Mouse (Mus musculus) heart, postnatal 4 days (tissue): ENCODE measurements at regions not wholly inside any gene's neighbourhood (a gene's known extent, or its start where the extent isn't known, plus 50 kb on each side); places are given as distances from the start of the nearest gene placed in this dataset.

ENCODE experiments used
- DNase-seq: peaks from one replicate; pipeline ENCODE4 v3.0.0; 2021

DNA sequence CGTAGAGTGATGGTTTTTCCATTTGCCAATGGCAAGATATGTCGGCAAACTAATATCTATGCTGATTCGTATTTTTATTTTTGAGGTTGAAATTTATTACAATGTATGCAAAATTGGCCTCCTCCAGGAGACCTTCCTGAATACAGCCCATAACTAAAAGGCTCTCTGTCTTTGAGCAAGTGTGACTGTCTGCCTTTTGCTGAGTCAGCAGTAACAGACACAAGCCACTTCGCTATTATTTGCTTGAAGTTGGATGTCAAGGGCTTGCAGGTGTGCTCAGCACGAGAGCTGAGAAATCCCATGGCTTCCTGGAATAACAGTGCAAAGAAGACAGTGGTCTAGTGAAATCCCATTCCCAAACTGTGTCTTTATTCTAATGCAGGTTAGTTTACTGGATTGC, 56.9 kb downstream of the Dmrt2 start:
- no peak for DNase-seq

DNA sequence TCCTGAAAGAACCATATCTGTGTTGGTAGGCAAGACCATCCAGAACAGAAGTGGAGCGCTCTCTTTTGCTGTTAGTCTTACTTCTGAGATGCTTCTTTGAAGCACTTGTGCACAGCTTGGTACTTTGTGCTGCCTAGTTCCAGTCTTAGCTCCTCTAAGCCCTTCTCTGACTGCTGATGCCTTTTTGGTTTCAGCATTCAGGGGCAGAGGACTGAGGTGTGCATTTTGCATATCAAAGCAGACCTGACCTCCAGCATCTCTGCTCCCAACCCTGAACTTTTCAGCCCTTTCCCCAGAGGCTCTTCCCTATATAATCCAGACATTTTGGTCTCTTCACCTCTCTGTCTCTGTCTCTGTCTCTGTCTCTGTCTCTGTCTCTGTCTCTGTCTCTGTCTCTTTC, 57.4 kb downstream of the Dmrt2 start:
- DNase-seq = no peak

DNA sequence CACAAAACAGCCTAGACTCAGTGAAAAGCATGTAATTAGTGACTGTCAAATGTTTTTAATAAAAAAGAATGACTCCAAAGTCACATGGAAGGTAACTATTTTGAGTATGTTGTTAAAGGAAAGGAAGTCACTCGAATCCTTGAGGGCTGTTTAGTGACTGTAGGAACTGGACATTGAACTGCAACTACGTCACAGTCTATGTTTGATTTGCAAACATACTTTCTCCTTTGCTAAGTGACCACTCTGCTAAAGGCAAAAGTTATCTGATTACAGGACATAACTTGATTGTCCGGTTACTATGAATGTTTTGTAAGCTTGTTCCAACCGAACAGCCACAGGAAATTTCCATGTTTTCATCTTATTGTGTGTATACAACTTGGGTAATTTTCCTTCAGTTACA, 106.2 kb downstream of the Dmrt2 start:
- DNase-seq = no peak

DNA sequence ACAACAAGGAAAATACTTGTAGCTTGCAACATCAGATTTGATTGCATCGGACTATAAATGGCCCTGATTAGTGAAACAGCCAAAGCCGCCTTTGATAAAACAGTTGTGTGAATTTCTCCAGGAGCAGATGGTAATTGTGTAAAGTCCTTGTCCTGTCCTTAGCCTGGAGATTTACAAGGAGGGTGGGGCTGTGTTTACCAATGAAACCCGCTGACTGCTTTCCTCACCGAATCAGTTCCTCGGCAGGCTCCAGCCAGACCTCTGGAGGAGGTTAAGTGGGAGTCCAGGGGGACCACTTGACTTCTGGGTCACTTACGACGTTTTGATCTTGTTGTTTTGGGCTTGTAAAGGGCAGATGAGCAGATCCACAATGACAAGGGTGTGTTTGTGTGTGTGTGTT, 107.1 kb downstream of the Dmrt2 start:
- no peak for DNase-seq

DNA sequence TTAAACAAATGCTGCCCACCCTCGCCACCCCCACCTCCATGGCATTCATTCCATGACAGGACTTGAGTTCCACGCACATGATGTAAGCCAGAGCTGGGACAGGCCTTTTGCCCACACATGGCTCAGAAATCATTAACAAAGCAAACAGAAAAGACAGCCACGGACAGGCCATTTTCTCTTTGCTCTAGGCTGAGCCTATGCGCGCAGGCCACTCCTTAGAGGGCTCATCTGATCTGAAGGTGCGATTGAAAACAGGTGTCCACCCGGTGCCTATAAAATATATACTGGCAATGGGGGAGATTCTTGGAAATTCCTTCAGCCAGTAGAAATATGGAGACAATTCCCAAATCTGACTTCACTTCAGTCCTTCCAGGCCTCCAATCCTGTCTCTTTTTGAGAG, 109.1 kb downstream of the Dmrt2 start:
- no peak for DNase-seq

DNA sequence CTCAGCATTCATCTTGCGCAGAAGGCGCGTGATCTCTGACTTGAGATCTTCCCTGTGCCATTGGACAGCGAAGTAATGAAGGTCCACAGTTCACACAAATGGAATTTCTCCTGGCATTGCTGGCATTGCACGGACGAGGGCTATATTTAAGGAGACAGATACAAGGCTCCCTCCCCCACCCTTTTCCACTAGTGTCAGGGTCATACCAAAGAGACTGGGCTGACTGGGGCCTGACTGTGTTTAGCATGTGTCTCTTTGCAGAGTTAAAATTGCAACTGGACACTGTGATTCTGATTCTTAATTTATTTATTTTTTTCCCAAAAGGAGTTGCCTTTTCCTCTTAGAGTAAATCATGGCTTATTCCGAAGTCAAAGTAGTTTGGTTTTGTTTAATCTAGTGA, 130.5 kb downstream of the Dmrt2 start:
- DNase-seq = peak; percentile 10

DNA sequence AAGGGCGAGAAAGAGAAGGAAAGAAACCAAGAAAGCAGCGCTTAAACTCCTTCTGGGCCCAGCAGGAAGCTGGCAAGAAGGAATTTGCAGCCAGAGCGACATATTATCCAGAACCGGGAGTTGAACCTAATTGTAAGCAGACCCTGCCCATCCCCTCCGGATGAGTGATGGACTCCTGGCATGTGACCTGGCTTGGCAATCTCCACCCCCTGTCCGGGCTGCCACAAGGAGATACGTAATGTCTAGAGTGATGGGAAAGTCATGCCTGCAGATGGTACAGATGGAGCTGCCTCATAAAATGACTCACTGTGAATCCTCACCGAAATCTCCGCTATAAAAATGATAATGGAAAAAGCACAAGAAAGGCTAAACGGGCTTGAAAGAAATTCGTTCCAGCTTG, 133.1 kb downstream of the Dmrt2 start:
- no peak for DNase-seq

DNA sequence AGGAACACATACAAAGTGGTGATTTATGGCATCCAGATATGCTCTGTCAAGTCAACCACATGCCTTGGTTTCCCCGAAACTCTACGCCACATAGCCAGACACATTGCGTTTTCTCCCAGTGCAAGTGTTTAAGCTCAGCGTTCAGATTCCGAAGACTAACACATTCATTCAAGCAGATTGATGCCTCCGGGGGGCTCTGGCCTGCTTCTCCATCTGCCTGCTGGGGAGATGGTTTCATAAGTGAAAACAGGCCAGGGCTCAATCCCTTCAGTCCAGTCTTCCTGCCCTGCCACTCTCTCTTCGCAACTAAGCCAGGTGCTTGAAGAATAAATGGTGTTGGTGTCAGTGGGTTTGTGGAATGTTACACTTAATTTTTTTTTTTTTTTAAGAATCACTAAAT, 141.4 kb downstream of the Dmrt2 start:
- no peak for DNase-seq

DNA sequence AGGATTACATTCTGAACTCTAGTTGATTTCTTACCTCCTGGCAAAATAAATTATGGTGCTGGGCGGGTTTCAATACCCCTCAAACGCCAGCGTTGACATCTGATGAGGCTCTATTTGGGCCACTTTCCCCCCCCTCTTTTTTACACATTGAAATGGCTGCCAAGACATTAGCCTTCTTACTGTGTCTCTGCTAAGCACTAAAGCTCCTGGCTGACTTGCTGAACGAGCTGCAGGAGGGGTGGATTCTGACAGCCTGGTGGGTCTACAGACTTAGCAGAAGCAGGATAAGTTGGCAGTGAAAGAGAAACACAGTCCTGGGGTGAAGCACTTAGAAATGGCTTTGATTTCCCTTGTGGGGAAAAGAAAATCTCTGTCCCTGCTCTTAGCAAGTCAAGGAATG, 172.9 kb downstream of the Dmrt2 start:
- DNase-seq = no peak

DNA sequence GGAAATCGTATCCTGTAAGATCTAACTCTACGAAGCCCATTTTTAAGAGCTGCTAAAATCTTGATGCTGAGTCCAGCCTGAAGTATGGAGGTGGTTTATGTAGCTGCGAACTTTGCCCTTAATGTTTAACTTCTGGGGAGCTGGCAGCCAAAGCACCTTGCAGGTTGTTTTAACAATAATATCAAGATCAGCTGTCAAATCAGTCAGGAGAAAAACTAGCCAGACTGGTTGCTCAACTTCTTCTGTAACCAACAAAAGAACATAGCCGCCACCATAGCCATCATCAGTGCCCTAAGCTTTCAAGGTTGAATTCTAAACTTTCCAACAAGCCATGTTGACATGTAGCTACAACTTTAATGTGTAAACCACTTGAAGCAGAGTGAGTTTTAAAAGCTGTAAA, 184.1 kb downstream of the Dmrt2 start:
- DNase-seq = no peak

DNA sequence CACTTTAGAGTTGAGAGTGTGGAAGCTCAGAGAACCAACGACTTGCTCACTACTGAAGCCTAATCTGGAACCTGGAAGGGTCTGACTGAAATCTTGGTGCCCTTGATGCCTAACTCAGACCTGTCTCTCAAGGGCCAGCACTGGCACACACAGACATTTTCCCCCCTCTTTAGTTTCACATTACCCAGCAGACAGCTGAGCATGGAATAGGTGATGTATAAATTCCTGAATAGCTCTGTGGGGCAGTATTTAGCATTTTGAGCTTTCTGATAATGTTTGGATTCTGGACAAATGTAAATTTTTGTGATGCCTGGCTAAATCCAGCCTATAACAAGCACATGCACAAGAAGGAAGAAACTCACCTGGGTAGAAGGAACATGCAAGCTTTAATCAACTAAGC, 191.1 kb downstream of the Dmrt2 start:
- no peak for DNase-seq

DNA sequence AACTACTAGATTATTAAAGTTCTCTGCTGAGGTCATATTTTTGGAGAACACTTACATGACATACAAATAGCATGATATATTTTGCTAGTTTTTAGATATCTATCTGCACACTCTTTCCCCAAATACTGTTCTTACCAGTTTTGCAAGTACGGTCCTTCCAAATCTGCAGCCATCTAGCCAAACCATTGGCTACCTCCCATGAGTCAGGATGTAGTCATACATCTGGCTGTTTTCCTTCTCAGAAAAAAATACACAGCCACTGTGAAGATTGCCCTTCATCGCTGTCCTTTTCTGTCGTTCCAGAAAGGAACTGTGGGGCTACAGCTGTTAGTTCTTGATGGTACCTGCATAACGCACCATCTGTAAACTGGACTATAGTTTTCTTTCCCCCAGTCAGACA, 234.5 kb downstream of the Dmrt2 start:
- no peak for DNase-seq

DNA sequence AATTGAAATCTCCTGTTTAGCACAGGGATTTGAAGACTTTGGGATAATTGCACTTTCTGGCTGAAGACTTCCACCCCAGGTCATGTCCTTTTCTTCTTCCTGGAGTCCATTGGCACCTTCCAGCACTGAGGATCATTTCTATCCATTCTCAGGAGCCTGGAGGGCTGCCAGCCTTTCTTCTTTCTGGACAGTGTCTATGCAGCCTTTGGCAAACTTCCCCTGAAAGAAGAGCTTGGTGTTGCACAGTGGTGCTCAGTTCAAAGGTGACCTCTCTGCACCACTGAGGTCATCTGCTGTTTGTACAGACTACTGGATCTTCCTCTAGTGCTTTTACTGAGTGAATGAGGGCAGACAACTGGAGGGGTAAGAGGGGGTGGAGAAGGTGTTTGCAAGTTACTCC, 249.8 kb downstream of the Dmrt2 start:
- DNase-seq = no peak

DNA sequence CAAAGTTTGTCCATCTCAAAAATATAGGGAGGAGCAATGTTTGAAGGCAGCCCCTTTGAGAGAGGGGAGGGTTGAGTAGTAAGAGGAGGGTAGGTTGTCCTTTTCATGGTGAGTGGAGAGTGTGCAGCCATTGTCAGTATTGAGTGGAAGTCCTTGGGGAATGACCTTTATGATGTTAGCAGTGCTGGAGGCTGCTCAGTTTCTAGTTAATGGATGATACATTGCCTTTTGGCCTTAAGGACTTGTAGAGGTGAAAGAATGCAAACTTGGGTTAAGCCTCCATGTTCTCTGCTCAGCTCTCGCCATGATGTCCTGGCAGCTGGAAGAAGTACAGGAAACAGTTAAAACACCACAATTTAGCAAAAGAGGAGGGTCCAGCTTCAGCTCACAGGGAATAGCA, 250.6 kb downstream of the Dmrt2 start:
- no peak for DNase-seq

DNA sequence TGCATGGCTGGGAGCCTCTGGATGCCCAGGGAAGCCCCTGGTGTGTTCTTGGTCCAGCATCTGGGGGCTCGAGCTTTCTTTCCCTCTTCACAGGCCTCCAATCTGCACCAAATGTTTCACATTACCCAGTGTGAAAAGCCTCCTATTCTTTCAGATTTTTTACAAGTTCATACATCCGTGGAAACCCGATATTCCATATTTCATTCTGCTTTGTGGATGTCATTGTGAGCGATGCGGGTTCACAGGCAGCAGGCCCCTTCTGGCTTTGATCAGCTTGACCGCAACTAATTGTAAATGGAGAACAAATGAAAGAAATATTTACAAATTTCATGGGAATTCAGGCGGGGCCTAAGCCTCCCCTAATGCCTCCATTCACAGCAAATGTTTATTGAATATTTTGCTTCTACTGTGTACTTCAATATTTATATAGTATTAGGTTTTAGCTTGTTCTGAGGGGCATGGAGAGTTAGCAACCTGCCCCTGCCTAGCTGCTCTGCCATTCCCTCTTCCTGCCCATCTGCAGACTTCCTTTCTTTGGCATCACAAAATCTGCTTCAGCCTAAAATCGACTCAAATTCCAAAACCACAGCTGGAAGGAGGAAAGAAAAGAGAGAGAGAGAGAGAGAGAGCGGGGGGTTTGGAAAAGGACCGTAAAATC, 251.6 kb downstream of the Dmrt2 start:
- no peak for DNase-seq

DNA sequence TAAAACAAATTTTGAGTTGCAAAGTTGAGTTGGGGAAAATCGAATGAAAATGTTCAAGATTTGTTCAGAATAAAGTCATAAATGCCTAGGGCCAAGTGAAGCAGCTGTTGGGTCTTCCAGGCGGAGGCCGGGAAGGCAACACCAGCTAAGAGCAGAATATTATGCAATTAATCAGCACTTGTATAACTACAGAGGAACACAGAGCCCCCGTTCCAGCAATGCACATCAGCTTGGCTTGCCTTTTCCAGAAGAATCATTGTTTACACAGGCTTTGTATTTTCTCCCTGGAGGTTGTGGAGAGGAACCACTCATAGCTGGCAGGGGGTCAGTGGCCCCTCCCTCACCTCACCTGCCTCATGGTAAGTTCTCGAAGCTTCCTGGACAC, 252.2 kb downstream of the Dmrt2 start:
- no peak for DNase-seq

DNA sequence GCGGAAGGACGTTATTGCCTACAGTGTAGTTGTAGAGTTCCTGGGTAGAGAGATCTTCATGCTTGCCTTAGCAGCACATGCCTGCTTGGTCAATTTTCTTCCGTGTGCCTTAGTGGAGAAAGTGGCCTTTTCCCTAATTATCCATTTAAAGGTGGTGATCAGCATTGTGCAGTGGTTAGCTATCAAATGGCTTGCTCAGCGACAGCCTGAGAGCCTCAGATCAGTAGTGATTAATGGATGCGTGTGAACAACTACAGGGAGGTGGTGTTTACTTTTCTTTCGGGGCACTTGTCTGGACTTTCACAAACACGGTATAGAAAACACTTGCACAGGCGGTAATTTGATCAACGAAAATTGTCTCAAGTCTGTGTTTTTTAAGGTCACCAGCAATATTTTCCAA, 255.0 kb downstream of the Dmrt2 start:
- DNase-seq = no peak

DNA sequence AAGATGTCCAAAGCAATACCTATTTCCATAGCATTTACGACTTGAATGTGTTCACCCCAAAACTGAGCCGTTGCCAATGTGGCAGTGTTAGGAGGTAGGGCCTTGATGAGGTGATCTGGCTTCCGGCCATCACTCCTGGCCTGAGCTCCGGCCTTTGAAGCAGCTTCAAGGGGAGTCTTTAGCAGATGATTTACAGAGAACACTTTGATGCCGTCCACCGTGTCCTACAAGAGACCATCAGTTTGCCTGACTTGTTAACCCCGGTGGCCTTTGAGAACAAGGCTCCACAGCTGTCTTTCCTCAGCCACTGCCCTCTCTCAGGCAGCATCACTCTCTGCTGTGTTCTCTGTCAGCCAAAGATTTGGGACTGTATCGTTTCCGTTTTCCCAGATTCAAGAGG, 265.1 kb downstream of the Dmrt2 start:
- no peak for DNase-seq

DNA sequence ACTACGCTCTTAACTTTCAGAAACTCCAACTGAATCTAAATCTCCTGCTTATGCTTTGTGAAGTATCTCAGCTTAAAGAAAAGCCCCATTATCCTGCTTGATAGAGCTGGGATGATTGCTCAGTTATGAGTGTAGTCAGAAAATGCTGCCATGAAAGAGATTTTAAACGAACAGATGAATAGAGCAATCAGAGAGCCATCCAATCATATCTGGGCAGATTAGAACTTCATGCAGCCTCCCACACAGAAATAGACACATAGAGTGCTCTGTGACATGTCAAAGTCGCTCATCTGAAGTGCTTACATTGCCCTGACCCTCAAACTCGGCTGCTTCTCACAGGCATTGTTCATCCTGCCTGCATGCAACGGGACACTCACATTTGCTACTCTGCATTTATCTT, 299.0 kb downstream of the Dmrt2 start:
- no peak for DNase-seq

DNA sequence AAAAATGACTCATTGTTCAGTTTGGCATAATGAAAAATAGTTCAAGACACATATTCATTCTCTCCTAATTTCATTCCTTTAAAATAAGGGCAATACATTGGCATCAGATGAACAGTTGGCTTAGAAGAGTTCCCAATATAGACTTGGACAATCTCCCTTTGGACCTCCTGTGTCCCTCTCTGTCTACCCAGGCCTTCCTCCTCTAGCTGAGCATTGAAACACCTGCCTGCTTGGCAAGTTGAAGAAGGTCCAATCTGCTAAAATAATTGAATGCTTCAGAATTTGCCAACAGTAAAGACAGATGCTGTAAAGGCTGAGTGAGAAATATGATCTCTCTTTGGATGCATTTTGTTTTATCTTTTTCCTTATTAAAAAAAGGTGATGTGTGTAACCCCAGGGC, 303.0 kb downstream of the Dmrt2 start:
- no peak for DNase-seq

DNA sequence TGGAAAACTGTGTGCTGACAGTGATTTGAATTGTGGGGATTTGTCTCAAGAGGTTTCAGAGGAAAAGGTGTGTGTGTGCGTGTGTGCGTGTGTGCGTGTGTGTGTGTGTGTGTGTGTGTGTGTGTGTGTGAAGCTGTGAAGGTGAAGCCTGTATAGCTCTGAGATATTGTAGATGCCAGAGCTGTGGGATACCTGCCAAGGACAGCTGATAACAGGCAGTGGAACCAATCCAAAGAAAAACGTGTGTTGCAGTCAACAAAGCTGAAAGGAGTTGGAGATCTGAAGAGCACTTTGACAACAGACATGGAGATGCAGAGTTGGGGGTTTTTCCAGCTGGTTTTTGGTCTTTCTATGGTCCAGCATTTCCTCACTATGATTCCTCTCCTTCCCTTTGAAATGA, 308.1 kb downstream of the Dmrt2 start:
- DNase-seq = peak; percentile 47

DNA sequence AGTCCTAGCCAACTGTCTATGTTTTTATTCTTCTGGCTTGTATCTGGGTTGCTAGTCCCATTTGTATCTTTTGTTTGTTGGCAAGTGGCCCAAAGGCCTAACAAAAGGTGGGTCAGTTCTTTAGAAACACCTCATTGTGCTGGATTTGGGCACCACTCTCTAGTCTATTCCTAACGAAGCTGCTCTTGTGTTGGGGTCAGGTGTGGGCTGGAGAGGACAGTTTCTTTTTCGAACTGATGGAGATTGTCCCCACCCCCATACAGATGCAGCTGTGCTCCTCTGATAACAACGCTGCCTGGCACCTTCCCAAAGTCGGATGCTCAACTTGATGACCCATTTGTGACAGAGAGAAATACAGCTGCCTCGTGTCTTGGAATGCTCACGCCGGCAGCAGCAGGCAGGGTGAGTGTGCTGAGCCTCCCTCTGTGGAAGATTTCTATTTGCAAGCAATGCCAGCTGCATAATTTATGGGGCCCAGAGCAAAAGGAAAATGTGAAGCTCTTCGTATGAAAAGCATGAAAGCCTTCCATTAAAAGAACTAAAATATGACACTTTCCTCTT, 342.5 kb downstream of the Dmrt2 start:
- DNase-seq = peak; percentile 7

DNA sequence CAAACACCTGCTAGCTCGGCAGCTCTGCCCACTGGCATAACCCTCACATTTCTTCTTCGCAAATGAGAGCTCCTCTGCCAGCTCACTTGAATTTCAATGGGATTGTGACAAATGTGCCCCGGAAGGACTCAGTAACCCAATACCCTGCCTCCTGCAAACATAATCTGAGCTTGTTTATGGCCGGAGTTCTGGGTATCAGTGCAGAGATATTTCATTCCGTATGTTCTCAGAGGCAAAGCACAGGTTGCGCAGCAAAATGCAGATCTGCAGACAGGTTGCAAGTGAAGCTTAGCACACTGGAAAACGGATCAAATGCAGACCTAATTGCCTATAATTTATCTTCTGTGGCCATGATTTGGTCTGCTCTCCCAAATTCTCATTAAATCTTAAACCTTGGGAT, 348.9 kb downstream of the Dmrt2 start:
- no peak for DNase-seq

DNA sequence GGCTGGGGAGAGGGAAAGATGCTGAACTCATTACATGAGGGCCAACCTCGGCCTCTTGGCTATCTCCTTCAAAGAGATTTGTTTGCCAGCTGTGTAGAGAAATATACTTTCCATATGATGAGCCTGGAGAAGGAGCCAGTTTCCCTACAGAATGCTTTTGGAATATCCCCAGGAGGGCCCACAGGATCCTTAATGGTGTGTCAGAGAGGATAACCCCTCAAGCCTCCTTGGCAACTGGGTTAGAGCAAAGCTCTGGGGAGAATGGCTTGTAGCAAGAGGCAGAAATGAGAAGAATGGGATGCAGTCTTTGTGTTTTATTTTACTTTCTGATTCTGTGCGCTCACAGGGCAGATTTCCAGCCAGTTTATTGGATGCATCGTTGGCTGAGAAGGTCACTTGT, 353.9 kb downstream of the Dmrt2 start:
- no peak for DNase-seq

DNA sequence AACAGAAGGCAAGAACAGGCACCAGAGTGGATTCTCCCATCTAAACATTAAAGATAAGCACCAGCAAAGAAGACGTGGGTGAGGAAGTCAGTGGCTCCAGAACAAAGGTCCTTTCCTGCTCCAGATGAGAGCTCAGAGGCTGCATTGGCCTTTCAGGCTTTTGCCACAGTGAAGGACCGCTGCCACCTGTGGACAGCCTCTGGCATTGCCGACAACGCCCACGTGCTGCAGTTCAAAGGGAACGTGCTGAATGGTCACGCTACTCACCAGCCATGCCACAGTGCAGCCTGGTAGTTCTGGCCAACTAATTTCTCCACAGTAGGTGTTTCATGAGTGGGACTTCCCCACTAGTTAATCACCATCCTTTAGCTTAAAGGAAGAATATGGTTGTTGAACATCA, 365.1 kb downstream of the Dmrt2 start:
- DNase-seq = peak; percentile 67
